Mouse (Mus musculus): ENCODE measurements at regions not wholly inside any gene's neighbourhood (a gene's known extent, or its start where the extent isn't known, plus 50 kb on each side); places are given as distances from the start of the nearest gene placed in this dataset.

DNA sequence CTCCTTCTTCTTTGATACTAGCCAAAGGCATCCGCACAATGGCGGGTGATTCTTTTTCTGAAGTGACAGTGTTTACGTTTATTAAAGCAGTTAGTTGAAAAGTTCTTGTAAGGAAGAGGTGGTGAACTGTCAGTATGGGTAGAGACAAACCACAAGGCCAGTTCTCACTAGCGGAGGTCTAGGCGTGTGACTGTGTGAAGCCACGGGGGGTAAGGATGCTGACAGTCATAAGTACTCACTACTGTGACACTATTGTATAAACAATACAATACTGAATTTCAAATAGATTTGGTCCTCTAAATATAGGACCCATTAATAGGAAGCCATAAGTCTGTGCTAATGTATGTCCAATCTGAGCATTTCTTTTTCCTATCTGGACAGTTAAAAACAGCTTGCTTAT lies 161.9 kb downstream of the Cxcl12 start:
- Histone ChIP-seq H3K4me3 (ENCODE audit: low read depth, low read length) (no peak overlapping the region), H3K27ac (replicated peaks; ENCODE audit: low read depth, low read length) (no peak overlapping the region), H3K36me3 (replicated peaks; ENCODE audit: control insufficient read depth, insufficient read depth, low read depth, low read length) (no peaks in the 10 kb centered on the region), H3K4me2 (ENCODE audit: low read depth, low read length) (no peak overlapping the region), H3K4me1 (ENCODE audit: control insufficient read depth, insufficient read depth, low read length) (peaks cover 3% of the 10 kb centered on the region; the same call in 1 of the 2 replicates), H3K9ac (replicated peaks; ENCODE audit: low read length) (no peak overlapping the region), H3K27me3 (ENCODE audit: control insufficient read depth, insufficient read depth, low read length) (no peaks in the 10 kb centered on the region), H3K9me3 (replicated peaks; ENCODE audit: control insufficient read depth, low read length) (no peaks in the 10 kb centered on the region)
- no peak for ATAC-seq (replicated peaks; ENCODE audit: insufficient number of reproducible peaks, low FRiP score, low TSS enrichment, low read depth)
- no peak for DNase-seq (ENCODE audit: low spot score)
- 86% methylated on average over 6 of the region's 6 CpGs for WGBS

DNA sequence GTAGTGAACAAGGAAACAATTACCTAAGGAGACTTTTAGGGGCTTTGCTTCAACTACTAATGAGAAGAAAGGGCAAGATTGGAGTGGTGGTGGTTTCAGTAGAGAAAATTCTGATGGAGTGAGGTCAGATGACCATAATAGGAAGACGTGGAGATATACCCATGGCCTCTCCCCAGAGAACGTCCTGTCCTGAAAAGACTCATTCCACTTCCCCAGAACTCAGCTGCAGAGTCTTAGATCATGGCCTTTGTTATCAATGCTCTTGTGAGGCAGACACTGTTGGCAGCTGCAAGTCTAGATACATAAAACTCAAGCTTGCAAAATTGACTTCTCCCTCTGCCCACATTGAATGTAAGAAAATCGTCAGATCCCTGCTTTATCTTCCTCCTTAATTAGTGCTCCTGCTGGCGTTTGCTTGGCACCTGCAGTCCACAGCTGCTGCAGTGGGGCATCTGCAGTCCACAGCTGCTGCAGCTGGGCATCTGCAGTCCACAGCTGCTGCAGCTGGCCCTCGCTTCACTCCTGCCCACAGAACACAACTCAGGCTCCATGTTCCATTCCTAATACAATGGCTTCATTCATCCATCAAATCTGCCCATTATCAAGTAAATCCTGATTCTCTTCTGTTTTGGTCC lies 162.5 kb downstream of the Cxcl12 start:
- Histone ChIP-seq H3K4me1 (ENCODE audit: control insufficient read depth, insufficient read depth, low read length) (peaks cover 3% of the 10 kb centered on the region; the same call in 1 of the 2 replicates), H3K9ac (replicated peaks; ENCODE audit: low read length) (no peak overlapping the region), H3K9me3 (replicated peaks; ENCODE audit: control insufficient read depth, low read length) (no peaks in the 10 kb centered on the region), H3K27ac (replicated peaks; ENCODE audit: low read depth, low read length) (no peak overlapping the region), H3K4me3 (ENCODE audit: low read depth, low read length) (no peak overlapping the region), H3K36me3 (replicated peaks; ENCODE audit: control insufficient read depth, insufficient read depth, low read depth, low read length) (no peaks in the 10 kb centered on the region), H3K27me3 (ENCODE audit: control insufficient read depth, insufficient read depth, low read length) (no peaks in the 10 kb centered on the region), H3K4me2 (ENCODE audit: low read depth, low read length) (no peak overlapping the region)
- ATAC-seq (replicated peaks; ENCODE audit: insufficient number of reproducible peaks, low FRiP score, low TSS enrichment, low read depth) (no peak), DNase-seq (ENCODE audit: low spot score) (no peak)
- WGBS: 41% methylated on average over 5 of the region's 5 CpGs

DNA sequence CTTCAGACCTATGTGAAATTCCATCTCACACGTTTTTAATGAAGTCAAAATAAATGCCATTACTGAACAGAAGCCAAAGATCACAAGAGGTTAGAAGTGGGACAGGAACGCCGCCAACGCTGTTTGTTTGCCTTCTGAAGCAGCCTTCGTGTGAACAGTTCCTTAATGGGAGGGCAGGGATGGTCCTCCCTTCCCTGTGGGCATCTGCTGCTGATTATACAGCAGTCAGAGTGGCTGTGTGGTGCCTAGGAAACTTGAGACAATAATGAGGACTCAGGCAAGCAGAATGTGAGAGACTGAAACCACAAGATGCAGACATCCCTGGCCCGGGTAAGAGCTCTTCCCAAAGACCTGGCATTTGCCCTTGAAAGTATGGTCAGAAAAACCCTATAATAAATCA lies 164.3 kb downstream of the Cxcl12 start:
- Histone ChIP-seq H3K9ac (replicated peaks; ENCODE audit: low read length) (no peak overlapping the region), H3K27ac (replicated peaks; ENCODE audit: low read depth, low read length) (no peak overlapping the region), H3K36me3 (replicated peaks; ENCODE audit: control insufficient read depth, insufficient read depth, low read depth, low read length) (no peaks in the 10 kb centered on the region), H3K4me2 (ENCODE audit: low read depth, low read length) (no peak overlapping the region), H3K4me3 (ENCODE audit: low read depth, low read length) (no peak overlapping the region), H3K9me3 (replicated peaks; ENCODE audit: control insufficient read depth, low read length) (no peaks in the 10 kb centered on the region), H3K27me3 (ENCODE audit: control insufficient read depth, insufficient read depth, low read length) (no peaks in the 10 kb centered on the region), H3K4me1 (ENCODE audit: control insufficient read depth, insufficient read depth, low read length) (peaks cover 3% of the 10 kb centered on the region; the same call in 1 of the 2 replicates)
- ATAC-seq (replicated peaks; ENCODE audit: insufficient number of reproducible peaks, low FRiP score, low TSS enrichment, low read depth) (no peak), DNase-seq (ENCODE audit: low spot score) (peak; percentile 80)
- WGBS: 15% methylated on average over 6 of the region's 6 CpGs

GRCm38 (mm10) chr6:117342123-117342522 lies 173.8 kb downstream of the Cxcl12 start:
- Histone ChIP-seq H3K9me3 (replicated peaks; ENCODE audit: control insufficient read depth, low read length) (no peaks in the 10 kb centered on the region), H3K36me3 (replicated peaks; ENCODE audit: control insufficient read depth, insufficient read depth, low read depth, low read length) (no peaks in the 10 kb centered on the region), H3K4me2 (ENCODE audit: low read depth, low read length) (no peak overlapping the region), H3K4me1 (ENCODE audit: control insufficient read depth, insufficient read depth, low read length) (no peaks in the 10 kb centered on the region), H3K27me3 (ENCODE audit: control insufficient read depth, insufficient read depth, low read length) (no peaks in the 10 kb centered on the region), H3K27ac (replicated peaks; ENCODE audit: low read depth, low read length) (no peak overlapping the region), H3K9ac (replicated peaks; ENCODE audit: low read length) (no peak overlapping the region), H3K4me3 (ENCODE audit: low read depth, low read length) (no peak overlapping the region)
- 96% methylated on average over 3 of the region's 3 CpGs for WGBS
- no peak for ATAC-seq (replicated peaks; ENCODE audit: insufficient number of reproducible peaks, low FRiP score, low TSS enrichment, low read depth)
- DNase-seq (ENCODE audit: low spot score): no peak

GRCm38 (mm10) chr6:117347356-117347755 lies 179.0 kb downstream of the Cxcl12 start:
- no peak overlapping the region for H3K4me2 ChIP-seq (ENCODE audit: low read depth, low read length)
- 80% methylated on average over 1 of the region's 1 CpGs for WGBS

GRCm38 (mm10) chr6:117351846-117352245 lies 183.5 kb downstream of the Cxcl12 start:
- Histone ChIP-seq H3K4me1 (ENCODE audit: control insufficient read depth, insufficient read depth, low read length) (no peaks in the 10 kb centered on the region), H3K9ac (replicated peaks; ENCODE audit: low read length) (no peak overlapping the region), H3K9me3 (replicated peaks; ENCODE audit: control insufficient read depth, low read length) (no peaks in the 10 kb centered on the region), H3K36me3 (replicated peaks; ENCODE audit: control insufficient read depth, insufficient read depth, low read depth, low read length) (no peaks in the 10 kb centered on the region), H3K4me2 (ENCODE audit: low read depth, low read length) (no peak overlapping the region), H3K4me3 (ENCODE audit: low read depth, low read length) (no peak overlapping the region), H3K27me3 (ENCODE audit: control insufficient read depth, insufficient read depth, low read length) (no peaks in the 10 kb centered on the region), H3K27ac (replicated peaks; ENCODE audit: low read depth, low read length) (no peak overlapping the region)
- ATAC-seq (replicated peaks; ENCODE audit: insufficient number of reproducible peaks, low FRiP score, low TSS enrichment, low read depth): no peak
- 38% methylated on average over 1 of the region's 1 CpGs for WGBS
- DNase-seq (ENCODE audit: low spot score): no peak

More at GRCm38 (mm10) chr6:117347356-117347755, 179.0 kb downstream of the Cxcl12 start:
- no peak for DNase-seq (ENCODE audit: low spot score)
- Histone ChIP-seq H3K36me3 (replicated peaks; ENCODE audit: control insufficient read depth, insufficient read depth, low read depth, low read length) (no peaks in the 10 kb centered on the region), H3K9ac (replicated peaks; ENCODE audit: low read length) (no peak overlapping the region), H3K27me3 (ENCODE audit: control insufficient read depth, insufficient read depth, low read length) (no peaks in the 10 kb centered on the region), H3K27ac (replicated peaks; ENCODE audit: low read depth, low read length) (no peak overlapping the region), H3K9me3 (replicated peaks; ENCODE audit: control insufficient read depth, low read length) (no peaks in the 10 kb centered on the region), H3K4me1 (ENCODE audit: control insufficient read depth, insufficient read depth, low read length) (no peaks in the 10 kb centered on the region), H3K4me3 (ENCODE audit: low read depth, low read length) (no peak overlapping the region)
- no peak for ATAC-seq (replicated peaks; ENCODE audit: insufficient number of reproducible peaks, low FRiP score, low TSS enrichment, low read depth)

- WGBS: 86% methylated on average over 3 of the region's 3 CpGs
- Histone ChIP-seq H3K27ac (replicated peaks; ENCODE audit: low read depth, low read length) (no peak overlapping the region), H3K4me2 (ENCODE audit: low read depth, low read length) (no peak overlapping the region), H3K36me3 (replicated peaks; ENCODE audit: control insufficient read depth, insufficient read depth, low read depth, low read length) (no peaks in the 10 kb centered on the region), H3K4me3 (ENCODE audit: low read depth, low read length) (no peak overlapping the region), H3K4me1 (ENCODE audit: control insufficient read depth, insufficient read depth, low read length) (no peaks in the 10 kb centered on the region), H3K27me3 (ENCODE audit: control insufficient read depth, insufficient read depth, low read length) (no peaks in the 10 kb centered on the region), H3K9ac (replicated peaks; ENCODE audit: low read length) (no peak overlapping the region), H3K9me3 (replicated peaks; ENCODE audit: control insufficient read depth, low read length) (no peaks in the 10 kb centered on the region)
- no peak for ATAC-seq (replicated peaks; ENCODE audit: insufficient number of reproducible peaks, low FRiP score, low TSS enrichment, low read depth)
- no peak for DNase-seq (ENCODE audit: low spot score)
These were observed 184.8 kb downstream of the Cxcl12 start for GRCm38 (mm10) chr6:117353091-117353490.

DNA sequence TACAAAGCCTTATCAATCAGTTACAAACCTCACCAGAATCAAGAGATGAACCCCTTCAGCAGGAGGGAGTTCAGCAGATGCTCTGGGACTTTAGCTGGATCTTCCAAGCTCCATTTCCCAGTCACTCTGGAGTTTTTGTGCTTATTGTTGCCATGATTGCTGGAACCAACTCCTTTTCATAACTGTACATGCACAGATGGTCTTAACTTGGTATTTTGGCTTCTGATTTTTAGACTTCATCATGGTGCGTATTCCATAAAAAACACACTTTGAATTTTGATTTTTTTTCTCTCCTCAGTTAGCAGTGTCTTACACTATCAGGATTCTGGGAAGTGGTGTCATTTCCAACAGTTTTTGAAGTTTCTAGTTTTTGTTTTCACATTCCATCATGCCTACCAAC lies 187.8 kb downstream of the Cxcl12 start:
- no peak overlapping the region for H3K4me3 ChIP-seq (ENCODE audit: low read depth, low read length)
- no peak for DNase-seq (ENCODE audit: low spot score)
- no peak overlapping the region for H3K9ac ChIP-seq (replicated peaks; ENCODE audit: low read length)
- H3K4me2 ChIP-seq (ENCODE audit: low read depth, low read length): no peak overlapping the region
- no peaks in the 10 kb centered on the region for H3K27me3 ChIP-seq (ENCODE audit: control insufficient read depth, insufficient read depth, low read length)
- H3K36me3 ChIP-seq (replicated peaks; ENCODE audit: control insufficient read depth, insufficient read depth, low read depth, low read length): no peaks in the 10 kb centered on the region
- no peak overlapping the region for H3K27ac ChIP-seq (replicated peaks; ENCODE audit: low read depth, low read length)
- 91% methylated on average over 1 of the region's 1 CpGs for WGBS
- H3K9me3 ChIP-seq (replicated peaks; ENCODE audit: control insufficient read depth, low read length): no peaks in the 10 kb centered on the region
- H3K4me1 ChIP-seq (ENCODE audit: control insufficient read depth, insufficient read depth, low read length): no peaks in the 10 kb centered on the region
- ATAC-seq (replicated peaks; ENCODE audit: insufficient number of reproducible peaks, low FRiP score, low TSS enrichment, low read depth): no peak
